ENCODE assay signal across 7 mouse cellular contexts in genomic region chr5:125404536-125404902, GRCm38 (mm10). TPM values are rescaled to one million over a fixed set of nuclear protein-coding genes. Genes with fewer than 3 reads are reported as not detected.
A peak's percentile ranks its signal among the peaks of the same experiment; 100 is the strongest.
DNase-seq lines count a peak whose midpoint lies in the region; ATAC-seq lines count a peak whose summit lies in the region.

No protein-coding gene starts in this region.

- H3K9ac ChIP-seq in lung, embryonic 16.5 days (ENCODE audit: low read length) = peak overlapping the region; percentile 62
- peak overlapping the region; percentile 53 for H3K9ac ChIP-seq in embryonic facial prominence, embryonic 12.5 days
- H3K9ac ChIP-seq in intestine, embryonic 14.5 days (ENCODE audit: low read length) = peak overlapping the region; percentile 64
- H3K9ac ChIP-seq in neural tube, embryonic 13.5 days = peak overlapping the region; percentile 69

- H3K27me3 ChIP-seq in lung, embryonic 16.5 days (ENCODE audit: control insufficient read depth, insufficient read depth, low read depth, low read length) = no peaks in the 10 kb centered on the region
- H3K27me3 ChIP-seq in embryonic facial prominence, embryonic 12.5 days = no peaks in the 10 kb centered on the region
- H3K27me3 ChIP-seq in intestine, embryonic 14.5 days (replicated peaks; ENCODE audit: control insufficient read depth, insufficient read depth, low read length) = no peaks in the 10 kb centered on the region
- H3K27me3 ChIP-seq in neural tube, embryonic 13.5 days = no peaks in the 10 kb centered on the region

- H3K4me3 ChIP-seq in lung, embryonic 16.5 days (ENCODE audit: low read length) = peak overlapping the region; percentile 67
- H3K4me3 ChIP-seq in embryonic facial prominence, embryonic 12.5 days = peak overlapping the region; percentile 56
- peak overlapping the region; percentile 87 for H3K4me3 ChIP-seq in intestine, embryonic 14.5 days (ENCODE audit: low read depth, low read length)
- peak overlapping the region; percentile 52 for H3K4me3 ChIP-seq in neural tube, embryonic 13.5 days

- no peaks in the 10 kb centered on the region for H3K36me3 ChIP-seq in lung, embryonic 16.5 days (ENCODE audit: control insufficient read depth, insufficient read depth, low read length)
- H3K36me3 ChIP-seq in embryonic facial prominence, embryonic 12.5 days = no peaks in the 10 kb centered on the region
- no peaks in the 10 kb centered on the region for H3K36me3 ChIP-seq in intestine, embryonic 14.5 days (ENCODE audit: control insufficient read depth, insufficient read depth, low read length)
- no peaks in the 10 kb centered on the region for H3K36me3 ChIP-seq in neural tube, embryonic 13.5 days

- peaks cover 12% of the 10 kb centered on the region for H3K4me1 ChIP-seq in lung, embryonic 16.5 days (replicated peaks; ENCODE audit: control insufficient read depth, insufficient read depth, low read length)
- peaks cover 7% of the 10 kb centered on the region for H3K4me1 ChIP-seq in embryonic facial prominence, embryonic 12.5 days
- H3K4me1 ChIP-seq in intestine, embryonic 14.5 days (replicated peaks; ENCODE audit: control insufficient read depth, insufficient read depth, low read length) = peaks cover 9% of the 10 kb centered on the region
- H3K4me1 ChIP-seq in neural tube, embryonic 13.5 days (replicated peaks) = peaks cover 23% of the 10 kb centered on the region

- ATAC-seq in lung, embryonic 16.5 days (ENCODE audit: low read depth) = no peak
- ATAC-seq in embryonic facial prominence, embryonic 12.5 days (ENCODE audit: insufficient number of reproducible peaks, insufficient read depth, low FRiP score, low TSS enrichment) = no peak
- no peak for ATAC-seq in intestine, embryonic 14.5 days (replicated peaks; ENCODE audit: low FRiP score, low TSS enrichment, low read depth)
- no peak for ATAC-seq in neural tube, embryonic 13.5 days (ENCODE audit: low read depth)

- 1% methylated on average over 7 of the region's 7 CpGs for WGBS in lung, embryonic 16.5 days
- 2% methylated on average over 7 of the region's 7 CpGs for WGBS in embryonic facial prominence, embryonic 12.5 days
- WGBS in intestine, embryonic 14.5 days = under 1% methylated on average over 7 of the region's 7 CpGs
- 3% methylated on average over 7 of the region's 7 CpGs for WGBS in neural tube, embryonic 13.5 days

- peak overlapping the region; percentile 74 for H3K4me2 ChIP-seq in lung, embryonic 16.5 days (ENCODE audit: low read depth, low read length)
- peak overlapping the region; percentile 63 for H3K4me2 ChIP-seq in embryonic facial prominence, embryonic 12.5 days (replicated peaks)
- H3K4me2 ChIP-seq in intestine, embryonic 14.5 days (ENCODE audit: low read length) = peak overlapping the region; percentile 65
- H3K4me2 ChIP-seq in neural tube, embryonic 13.5 days = peak overlapping the region; percentile 70

- H3K9me3 ChIP-seq in lung, embryonic 16.5 days (ENCODE audit: control insufficient read depth, low read length) = no peaks in the 10 kb centered on the region
- H3K9me3 ChIP-seq in embryonic facial prominence, embryonic 12.5 days = no peaks in the 10 kb centered on the region
- no peaks in the 10 kb centered on the region for H3K9me3 ChIP-seq in intestine, embryonic 14.5 days (ENCODE audit: control insufficient read depth, low read length)
- no peaks in the 10 kb centered on the region for H3K9me3 ChIP-seq in neural tube, embryonic 13.5 days

- H3K27ac ChIP-seq in lung, embryonic 16.5 days (ENCODE audit: low read length) = peak overlapping the region; percentile 69
- peak overlapping the region; percentile 81 for H3K27ac ChIP-seq in embryonic facial prominence, embryonic 12.5 days
- H3K27ac ChIP-seq in intestine, embryonic 14.5 days (ENCODE audit: low read depth) = peak overlapping the region; percentile 83
- H3K27ac ChIP-seq in neural tube, embryonic 13.5 days (replicated peaks) = peak overlapping the region; percentile 92

- DNase-seq in lung, postnatal 14 days = no peak
- peak; percentile 83 for DNase-seq in intestine, embryonic 14.5 days (ENCODE audit: low spot score)
- DNase-seq in frontal cortex, postnatal 25 days (ENCODE audit: low spot score in 2 of 2) = no peak
- no peak for DNase-seq in spleen, postnatal 4 days (ENCODE audit: low spot score in 2 of 2)

RNA-seq across cellular contexts. Expression of gene Ubc, which starts 14.5 kb away (rescaled TPM):
- 1,152 and 1,205 TPM in 2 replicates for polyA plus RNA-seq in lung, embryonic 16.5 days (2015; fragmentation: Nextera tagmentation; extraction: Ambion mirVana)
- polyA plus RNA-seq in embryonic facial prominence, embryonic 12.5 days (2016; fragmentation: Nextera tagmentation; extraction: Ambion mirVana) = 1,075 and 1,101 TPM in 2 replicates
- polyA plus RNA-seq in intestine, embryonic 14.5 days (2014; fragmentation: Nextera tagmentation; extraction: Ambion mirVana) = 949 and 989 TPM in 2 replicates
- polyA plus RNA-seq in neural tube, embryonic 13.5 days (2015; fragmentation: Nextera tagmentation; extraction: Ambion mirVana) = 1,127 and 1,268 TPM in 2 replicates

RNA-seq across cellular contexts. Expression of gene Gm10382, which starts 15.4 kb away (rescaled TPM):
- 0.29 and 0.36 TPM in 2 replicates for polyA plus RNA-seq in lung, embryonic 16.5 days (2015; fragmentation: Nextera tagmentation; extraction: Ambion mirVana)
- 0.31 TPM in 2 replicates for polyA plus RNA-seq in embryonic facial prominence, embryonic 12.5 days (2016; fragmentation: Nextera tagmentation; extraction: Ambion mirVana)
- polyA plus RNA-seq in intestine, embryonic 14.5 days (2014; fragmentation: Nextera tagmentation; extraction: Ambion mirVana) = 0.15 and 0.30 TPM in 2 replicates
- 0.52 and 0.73 TPM in 2 replicates for polyA plus RNA-seq in neural tube, embryonic 13.5 days (2015; fragmentation: Nextera tagmentation; extraction: Ambion mirVana)

RNA-seq across cellular contexts. Expression of gene Dhx37, which starts 29.4 kb away (rescaled TPM):
- 10.1 and 10.6 TPM in 2 replicates for polyA plus RNA-seq in lung, embryonic 16.5 days (2015; fragmentation: Nextera tagmentation; extraction: Ambion mirVana)
- polyA plus RNA-seq in embryonic facial prominence, embryonic 12.5 days (2016; fragmentation: Nextera tagmentation; extraction: Ambion mirVana) = 17.0 and 17.7 TPM in 2 replicates
- polyA plus RNA-seq in intestine, embryonic 14.5 days (2014; fragmentation: Nextera tagmentation; extraction: Ambion mirVana) = 9.6 and 11.3 TPM in 2 replicates
- polyA plus RNA-seq in neural tube, embryonic 13.5 days (2015; fragmentation: Nextera tagmentation; extraction: Ambion mirVana) = 9.0 and 10.6 TPM in 2 replicates

RNA-seq across cellular contexts. Expression of gene Bri3bp, which starts 36.8 kb away (rescaled TPM):
- 29.1 and 31.9 TPM in 2 replicates for polyA plus RNA-seq in lung, embryonic 16.5 days (2015; fragmentation: Nextera tagmentation; extraction: Ambion mirVana)
- 39.4 and 42.2 TPM in 2 replicates for polyA plus RNA-seq in embryonic facial prominence, embryonic 12.5 days (2016; fragmentation: Nextera tagmentation; extraction: Ambion mirVana)
- polyA plus RNA-seq in intestine, embryonic 14.5 days (2014; fragmentation: Nextera tagmentation; extraction: Ambion mirVana) = 48.4 and 50.9 TPM in 2 replicates
- polyA plus RNA-seq in neural tube, embryonic 13.5 days (2015; fragmentation: Nextera tagmentation; extraction: Ambion mirVana) = 33.3 and 33.8 TPM in 2 replicates
